Mouse (Mus musculus) liver, embryonic 14.5 days (tissue): ENCODE data around the gene Lrig1.
"Not testable (repeated sequence)": the region's sequence is repeated elsewhere in the genome, so short reads cannot be mapped to it uniquely, and the experiment has no call there.

ENCODE experiments used
- CTCF ChIP-seq: IDR thresholded peaks from 2 replicates; pipeline ENCODE4 v1.5.1; 2016; ENCODE audit warnings: antibody characterized with exemption, low read depth, control low read depth
- EP300 ChIP-seq: IDR thresholded peaks from 2 replicates; pipeline ENCODE4 v1.6.1; 2016; ENCODE audit warnings: antibody characterized with exemption, low read depth

GRCm38 (mm10) chr6:94558603-94559002 is 141.4 kb downstream of the Lrig1 start:
- not testable (repeated sequence) for TF ChIP-seq CTCF, EP300
